Mouse (Mus musculus) ES-Bruce4 (cell line): ENCODE data around the gene Ankrd28.

Source experiments
- CTCF ChIP-seq: IDR thresholded peaks from one replicate; pipeline ENCODE4 v1.8.1; 2011; ENCODE audit warnings: low read depth, low read length
- POLR2A ChIP-seq: IDR thresholded peaks from one replicate; pipeline ENCODE4 v1.8.1; 2011; ENCODE audit warnings: low read length; ENCODE audit not compliant: insufficient read depth

- TF ChIP-seq POLR2A (no peak), CTCF (no peak)
These were observed 35.7 kb downstream of the Ankrd28 start for GRCm38 (mm10) chr14:31794776-31795126.
